Mouse (Mus musculus) gonadal fat pad, adult 2 months (tissue): ENCODE results near the gene Dlg1. TPM values are rescaled to one million over a fixed set of nuclear protein-coding genes. Genes with fewer than 3 reads are reported as not detected.

Experiments used
- DNase-seq: peaks from one replicate; pipeline ENCODE4 v3.0.0-alpha.2; 2012; ENCODE audit warnings: low read depth
- polyA plus RNA-seq: library from polyadenylated mRNA; depleted of rRNA; stranded (reverse); fragments of >200 nt; gene quantifications from 2 replicates; pipeline ENCODE4 v1.2.3, GENCODE M21; 2012; rRNA removed

Dlg1 gene
- polyA plus RNA-seq, 1 experiment = 23.3 TPM

DNA sequence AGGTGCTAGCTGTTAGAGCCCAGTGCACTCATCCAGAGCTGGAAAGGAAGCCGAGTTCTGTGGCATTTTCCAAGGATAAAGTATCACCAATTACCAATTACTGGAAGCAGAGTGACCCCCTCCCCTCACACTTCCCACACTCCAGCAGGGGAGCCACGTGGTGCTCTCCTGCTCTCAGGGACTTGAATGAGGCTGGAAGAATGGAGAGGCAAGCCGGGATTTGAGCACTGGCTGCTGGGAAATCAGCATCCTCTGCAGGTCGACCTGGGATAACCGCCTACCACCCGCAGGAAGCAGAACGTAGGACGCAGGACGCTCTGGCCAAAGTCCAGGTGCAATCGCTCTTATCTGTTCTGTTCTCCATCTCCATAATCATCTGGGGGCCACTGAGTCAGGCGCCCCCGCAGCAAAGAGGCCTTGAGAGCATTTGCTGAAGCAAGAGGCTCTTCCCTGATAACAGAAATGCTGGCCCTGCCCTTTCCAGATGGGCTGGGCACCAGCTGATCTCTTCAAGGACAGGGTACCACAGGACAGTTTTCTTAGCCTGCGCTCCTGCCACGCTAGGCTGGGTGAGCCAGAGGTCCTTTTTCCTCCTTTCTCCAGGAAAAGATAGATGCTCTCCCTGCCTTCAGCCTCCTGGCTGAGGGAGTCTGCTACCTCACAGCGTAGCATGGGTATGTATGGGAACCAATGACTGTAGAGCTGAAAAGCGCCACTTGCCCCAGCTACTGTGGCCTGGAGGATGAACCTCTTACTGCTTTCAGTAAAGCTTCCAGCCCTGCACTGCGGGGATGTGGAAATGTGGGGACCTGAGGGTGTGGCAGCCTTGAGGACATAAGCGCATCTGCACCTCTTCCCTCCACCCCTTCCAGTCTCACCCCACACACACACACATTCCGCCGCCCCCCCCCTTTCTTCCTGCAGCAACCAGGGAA is 242.9 kb downstream of the Dlg1 start:
- DNase-seq = no peak

GRCm38 (mm10) chr16:31906896-31907295 is 243.7 kb downstream of the Dlg1 start:
- DNase-seq = no peak

- DNase-seq = no peak
These were observed 245.7 kb downstream of the Dlg1 start for GRCm38 (mm10) chr16:31908959-31909358.

DNA sequence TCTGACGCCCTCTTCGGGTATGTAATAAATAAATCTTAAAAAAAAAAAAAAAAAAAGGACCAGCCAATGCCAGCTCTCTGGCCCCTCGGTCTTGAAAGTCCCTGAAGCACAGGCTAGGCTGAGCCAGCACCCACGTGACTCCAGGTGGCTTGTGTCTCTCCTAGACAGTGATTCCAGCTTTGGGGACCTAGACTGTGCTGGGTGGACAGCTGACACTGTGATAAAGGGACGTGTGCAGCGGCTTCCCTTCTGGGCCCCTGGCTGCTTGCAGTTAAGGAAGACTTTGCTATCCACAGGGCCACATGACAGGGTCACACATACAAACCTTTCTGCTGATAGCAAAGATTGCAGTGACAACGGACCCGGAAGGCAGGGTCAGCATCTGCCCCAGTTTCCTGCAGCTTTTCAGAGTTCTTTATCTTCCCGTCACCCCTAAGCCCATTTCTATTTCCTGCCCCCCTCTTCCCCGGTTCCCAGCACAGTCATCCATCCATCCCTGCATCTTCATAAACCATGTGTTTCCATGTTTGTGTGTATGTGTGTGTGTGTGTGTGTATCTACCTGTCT is 247.1 kb downstream of the Dlg1 start:
- no peak for DNase-seq

DNA sequence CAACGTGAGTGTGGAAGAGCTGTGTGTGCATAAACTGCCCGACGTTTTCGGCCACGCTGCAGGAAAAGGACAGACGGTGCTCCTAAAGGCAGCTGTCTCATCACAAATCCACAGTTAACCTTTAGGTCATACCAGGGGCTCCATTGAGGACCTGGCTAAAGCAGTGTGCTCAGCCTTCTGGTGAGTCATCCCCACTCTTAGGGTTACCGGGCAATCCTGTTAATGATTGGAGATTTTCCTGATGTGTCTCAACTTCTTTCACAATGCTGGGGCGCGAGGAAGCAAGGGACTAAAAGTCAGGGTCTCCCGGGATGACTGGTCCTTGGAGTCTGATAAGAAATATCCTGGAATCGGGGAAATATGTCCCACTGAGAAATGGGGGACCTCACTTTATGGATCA is 254.5 kb downstream of the Dlg1 start:
- no peak for DNase-seq

DNA sequence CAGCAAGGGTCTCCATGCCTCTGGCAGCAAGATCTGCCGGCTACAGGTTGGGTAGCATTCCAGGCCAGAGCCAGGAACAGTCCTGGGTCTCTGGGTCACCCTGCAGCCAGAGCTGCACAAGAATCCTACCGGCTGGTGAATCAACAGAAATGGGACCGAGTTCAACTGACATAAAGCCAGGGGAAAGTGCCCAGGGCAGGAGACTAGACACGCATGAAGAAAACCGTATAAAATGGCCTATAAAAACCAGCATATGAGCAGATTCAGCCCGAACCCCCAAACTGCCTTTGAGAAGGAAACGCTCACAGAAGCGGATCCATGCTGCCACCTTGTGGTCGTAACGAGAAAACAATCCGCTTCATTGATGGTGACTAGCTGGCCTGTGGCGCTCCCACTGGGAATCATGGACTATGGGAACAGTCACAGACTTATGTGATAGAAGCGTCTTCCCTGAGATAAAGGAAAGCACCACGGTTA is 255.0 kb downstream of the Dlg1 start:
- no peak for DNase-seq

GRCm38 (mm10) chr16:31924368-31924767 is 261.1 kb downstream of the Dlg1 start:
- no peak for DNase-seq

Other genes with a start within 250 kb of the Dlg1 start
- gene Bdh1, start 241.2 kb upstream of the Dlg1 start, polyA plus RNA-seq = 20.6 and 33.9 TPM in 2 replicates
- gene Meltf, start 215.4 kb downstream of the Dlg1 start, polyA plus RNA-seq = 0.20 and 0.56 TPM in 2 replicates